Mouse (Mus musculus): ENCODE results near the gene Ptprj.

Ptprj gene

DNA sequence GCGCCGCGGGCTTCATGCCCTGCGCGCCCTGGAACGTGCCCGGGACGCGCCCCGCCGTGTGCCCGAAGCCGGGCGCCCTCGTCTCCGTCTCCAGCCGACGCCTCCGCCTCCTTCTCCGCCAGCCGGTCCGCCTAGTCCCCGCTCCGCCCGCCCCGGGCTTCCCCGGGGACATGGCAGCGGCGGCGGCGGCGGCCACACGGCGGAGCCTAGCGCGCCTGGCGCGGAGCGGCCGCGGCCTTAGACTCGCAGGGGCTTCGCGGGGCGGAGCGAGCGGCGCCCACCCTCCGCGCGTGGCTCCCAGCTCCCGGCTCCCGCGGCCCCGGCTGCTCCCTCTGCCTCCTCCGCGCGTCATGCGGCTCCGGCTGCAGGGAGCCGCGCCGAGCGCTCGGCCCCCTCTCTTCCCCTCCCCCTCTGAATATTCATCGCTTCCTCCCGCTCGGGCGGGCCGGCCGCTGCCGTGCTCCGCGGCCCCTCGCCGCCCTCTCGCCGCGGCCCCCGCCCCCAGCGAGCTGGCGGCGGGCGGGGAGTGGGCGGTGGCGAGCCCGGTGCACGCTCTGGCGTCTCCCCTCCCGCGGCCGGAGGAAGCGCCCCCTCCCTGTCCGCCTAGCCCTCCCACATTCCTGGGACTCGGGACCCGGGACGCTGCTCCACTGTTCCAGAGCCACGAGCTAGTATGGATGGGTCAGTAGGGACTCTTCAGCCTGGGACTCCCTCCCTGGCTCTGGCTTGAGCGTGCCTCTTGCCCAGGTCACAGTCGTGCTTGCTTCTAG is at the start of gene Ptprj:
Gene Ptprj (minus strand): TSS at position 412 of the 770 bp plus-strand sequence.
- DNase-seq, result peak; percentile 69 to 75

DNA sequence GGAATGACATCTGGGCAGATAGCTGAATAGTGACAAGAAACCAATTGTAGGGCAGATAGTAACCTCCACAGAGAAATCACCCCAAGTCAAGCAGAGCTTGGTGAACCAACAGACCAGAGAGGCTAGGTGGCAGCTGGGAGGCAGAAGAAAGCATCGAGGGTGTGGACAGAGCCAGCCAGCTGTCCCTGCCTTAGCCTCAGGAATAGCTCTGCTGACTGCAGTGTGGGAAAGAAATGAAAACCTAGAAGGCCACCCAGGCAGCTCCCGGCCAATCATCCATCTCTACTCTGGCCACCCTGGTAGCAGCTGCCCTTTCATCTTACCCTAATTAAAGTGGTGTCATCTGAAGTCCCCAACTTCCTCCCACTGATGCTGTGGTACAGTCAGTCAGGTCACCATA is 49.1 kb upstream of the Ptprj start:
- DNase-seq, result no peak

- no peak for DNase-seq
Measured at GRCm38 (mm10) chr2:90628261-90628660, 47.8 kb upstream of the Ptprj start.

- DNase-seq, result peak; percentile 70 to 84
Measured at GRCm38 (mm10) chr2:90624920-90625319, 44.5 kb upstream of the Ptprj start.

DNA sequence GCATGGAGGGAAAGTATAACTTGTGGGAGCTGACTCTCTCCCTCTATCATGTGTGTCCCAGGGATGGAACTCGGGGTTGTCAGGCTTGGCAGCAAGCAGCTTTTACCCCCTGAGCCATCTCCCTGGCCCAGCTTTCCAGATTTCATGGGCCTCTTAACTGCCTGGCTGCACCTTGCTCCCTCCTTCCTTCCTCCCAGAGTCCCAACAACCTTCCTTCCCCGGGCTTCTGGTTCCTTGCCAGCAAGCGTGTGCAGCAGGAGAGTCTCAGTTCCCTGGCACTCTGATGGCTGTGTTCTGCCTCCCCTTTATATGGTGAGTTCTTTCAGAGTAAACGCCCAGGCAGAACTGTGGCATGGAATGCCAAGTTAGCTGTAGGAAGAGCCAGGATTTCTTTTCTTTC is 43.9 kb upstream of the Ptprj start:
- peak; percentile 78 to 80 for DNase-seq

DNA sequence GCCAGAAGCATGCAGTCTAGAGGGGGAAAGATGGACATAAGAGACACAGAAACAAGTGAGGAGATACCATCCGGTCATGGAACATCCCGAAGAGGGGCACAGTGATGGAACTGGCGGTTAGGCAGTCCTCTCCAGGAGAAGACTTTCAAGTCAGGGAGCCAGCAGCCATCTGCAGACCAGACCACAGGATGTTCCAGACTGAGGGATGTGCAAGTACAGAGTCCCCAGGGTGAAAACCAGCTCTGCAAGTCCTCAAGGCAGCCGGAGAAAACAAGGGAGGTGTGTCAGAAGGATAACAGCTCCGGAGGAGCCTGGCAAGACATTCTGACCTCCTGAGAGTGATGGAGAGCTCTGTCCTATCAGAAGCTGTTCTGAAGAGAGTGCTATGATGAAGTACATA is 40.4 kb upstream of the Ptprj start:
- DNase-seq, result no peak

GRCm38 (mm10) chr2:90619648-90620047 is 39.2 kb upstream of the Ptprj start:
- no peak for DNase-seq

DNA sequence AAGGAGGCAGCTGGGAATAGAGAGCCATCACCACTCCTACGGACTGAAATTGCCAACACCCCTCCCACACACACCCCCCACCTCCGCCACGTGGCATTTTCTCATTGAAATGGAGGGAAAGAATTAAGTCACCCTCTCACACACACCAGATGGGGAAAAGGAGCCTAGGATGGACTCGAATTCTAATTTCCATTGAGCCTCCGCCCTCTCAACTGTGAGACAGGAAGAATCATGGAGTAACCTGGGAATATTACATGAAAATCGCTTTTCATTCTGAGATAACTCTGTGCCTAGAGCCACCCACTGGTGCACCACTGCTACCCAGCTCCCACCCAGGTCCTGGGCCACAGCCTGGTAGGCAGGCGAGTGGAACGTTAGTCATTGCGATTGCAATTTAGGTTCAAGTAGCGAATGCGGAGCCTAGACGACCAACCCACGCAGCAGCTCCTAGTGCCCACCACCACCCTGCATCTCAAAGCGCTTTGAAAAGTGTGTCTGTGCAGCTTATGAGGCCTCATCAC is 34.3 kb upstream of the Ptprj start:
- no peak for DNase-seq

- DNase-seq, result no peak
Measured at GRCm38 (mm10) chr2:90613591-90613990, 33.1 kb upstream of the Ptprj start.

DNA sequence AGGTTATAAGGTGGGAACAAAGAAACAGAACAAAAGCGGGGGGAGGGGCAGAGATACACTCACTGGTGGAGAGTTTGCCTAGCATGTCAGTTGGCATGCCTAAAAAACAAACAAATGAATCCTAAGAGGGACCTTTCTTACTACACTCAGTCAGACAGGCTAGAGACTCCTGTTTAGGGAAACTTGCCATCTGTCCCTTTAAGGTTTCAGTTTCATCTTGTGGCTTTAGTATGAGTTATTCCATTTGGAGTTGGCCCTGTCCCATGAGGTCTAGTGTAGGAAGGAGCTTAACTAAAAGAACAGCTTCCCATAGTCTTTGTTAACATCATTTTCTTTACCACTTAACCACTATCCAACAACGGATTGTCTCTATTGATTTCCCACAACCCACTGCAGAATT is 32.6 kb upstream of the Ptprj start:
- DNase-seq, result no peak

DNA sequence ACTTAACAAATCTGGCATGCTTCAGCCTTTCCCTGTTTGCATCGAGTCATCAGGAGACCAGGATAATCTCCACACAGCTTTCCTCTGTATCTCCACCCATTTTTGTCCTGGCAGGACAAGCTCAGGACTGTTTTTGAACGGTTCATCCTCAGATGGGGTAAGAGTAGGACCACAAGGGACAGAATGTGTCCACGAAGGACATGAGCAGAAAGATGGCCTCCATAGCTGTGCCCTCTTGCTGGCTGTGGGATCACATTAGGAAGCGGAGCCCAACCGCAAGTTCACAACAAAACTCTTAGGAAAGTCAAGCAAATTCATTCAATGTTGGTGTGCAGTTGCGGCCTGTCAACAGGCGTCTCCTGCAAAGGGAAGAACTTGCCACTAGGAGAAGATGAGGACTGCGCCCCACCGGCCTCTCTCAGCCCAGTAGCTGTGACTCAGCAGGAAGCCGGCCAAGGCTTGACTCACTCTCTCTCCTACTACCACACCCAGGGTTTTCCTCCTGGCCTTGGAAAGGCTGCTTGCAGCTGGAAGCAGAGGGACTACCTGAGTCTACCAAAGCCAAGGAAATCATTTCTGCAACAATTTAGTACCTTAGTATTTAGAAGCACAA is 31.6 kb upstream of the Ptprj start:
- DNase-seq, result no peak

DNA sequence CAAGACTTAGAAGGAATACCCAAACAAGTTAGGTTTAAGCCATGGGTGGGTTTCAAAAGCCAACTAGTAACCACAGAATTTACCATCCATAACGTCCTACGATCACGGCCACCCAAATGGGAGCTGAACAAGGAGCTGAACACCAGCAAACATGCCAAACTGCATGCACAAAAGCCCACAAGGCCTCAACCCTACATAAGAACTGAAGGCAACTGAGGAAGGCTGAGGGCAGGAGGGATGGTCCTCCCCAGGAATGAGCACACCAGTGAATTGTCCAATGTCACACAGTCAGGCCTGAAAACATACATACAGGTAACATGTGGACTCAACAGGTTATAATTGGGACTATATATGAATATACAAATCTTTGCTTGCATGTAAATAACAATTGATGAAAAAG is 20.6 kb upstream of the Ptprj start:
- no peak for DNase-seq

DNA sequence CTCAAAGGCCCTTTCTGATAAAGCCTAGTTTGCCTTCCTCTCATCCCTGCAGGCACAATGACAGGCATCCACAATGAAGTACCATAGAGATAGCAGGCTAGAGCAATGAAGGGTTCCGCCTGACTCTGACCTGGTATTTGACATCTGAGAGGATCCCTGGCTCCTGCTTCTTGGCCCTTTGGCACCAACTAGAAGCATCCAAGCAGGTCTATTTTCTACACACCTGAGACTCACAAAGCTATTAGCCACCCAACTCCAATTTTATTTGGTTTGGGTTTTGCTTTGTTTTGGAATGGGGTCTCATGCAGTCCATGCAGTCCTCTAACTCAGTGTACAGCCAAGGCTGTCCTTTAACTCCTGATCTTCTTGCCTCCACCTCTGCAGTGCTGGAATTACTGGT is 7.7 kb upstream of the Ptprj start:
- DNase-seq, result no peak

- no peak for DNase-seq
Measured at GRCm38 (mm10) chr2:90584506-90584905, 4.1 kb upstream of the Ptprj start.

GRCm38 (mm10) chr2:90583628-90584131 is 3.2 kb upstream of the Ptprj start:
- DNase-seq, result no peak

GRCm38 (mm10) chr2:90582814-90583213 is 2.4 kb upstream of the Ptprj start:
- DNase-seq, result no peak

- DNase-seq, result no peak
Measured at GRCm38 (mm10) chr2:90582311-90582710, 1.9 kb upstream of the Ptprj start.

DNA sequence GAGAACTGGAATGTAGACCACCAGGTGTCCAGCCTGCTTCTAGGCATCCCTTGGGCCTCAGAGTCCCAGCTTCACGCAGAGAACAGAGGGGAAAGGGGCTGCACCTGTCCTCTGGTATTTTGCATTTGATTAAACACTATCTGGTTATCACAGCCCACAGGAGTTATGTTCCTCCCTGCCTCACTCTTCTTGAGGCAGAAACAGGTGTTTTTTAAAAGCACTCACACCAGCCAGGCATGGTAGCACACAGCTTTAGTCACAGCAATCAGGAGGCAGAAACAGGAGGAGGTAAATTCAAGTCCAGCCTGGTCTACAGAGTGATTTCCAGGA is 1.3 kb upstream of the Ptprj start:
- no peak for DNase-seq

DNA sequence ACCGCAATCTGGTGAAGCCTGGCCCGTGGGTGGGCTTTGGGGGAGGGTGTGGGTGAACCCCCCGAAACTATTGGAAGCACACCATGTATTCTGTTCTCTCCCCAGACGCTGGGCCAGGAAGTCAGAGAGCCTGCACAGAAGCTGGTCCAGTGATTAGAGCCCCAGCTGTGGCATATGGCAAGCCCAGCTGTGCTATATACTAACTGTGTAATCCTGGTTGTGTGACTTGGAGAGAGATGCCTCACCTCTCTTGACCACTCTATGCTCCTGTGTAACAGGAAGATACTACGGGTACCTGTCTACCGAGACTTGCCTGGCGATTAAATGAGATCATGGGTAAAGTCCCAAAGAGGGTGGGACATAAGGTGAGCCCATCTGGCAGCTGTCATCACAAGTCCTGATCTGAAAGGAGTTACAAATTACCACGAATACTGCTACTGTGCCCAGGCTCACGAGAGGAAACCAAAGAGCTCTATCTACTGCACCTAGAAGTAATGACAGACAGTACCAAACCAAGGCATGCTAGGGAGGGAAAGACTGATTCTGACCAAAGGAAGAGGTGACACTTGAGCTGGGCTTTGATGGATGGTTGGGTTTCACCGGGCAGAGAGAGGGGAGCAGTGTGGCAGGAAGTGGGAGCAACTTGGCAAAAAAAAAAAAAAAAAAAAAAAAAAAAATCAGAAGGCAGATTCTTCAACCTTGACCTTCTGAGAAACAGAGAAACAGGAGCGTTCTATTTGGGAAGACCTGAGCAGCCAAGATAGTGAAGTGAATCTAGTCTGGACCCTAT is 754 bp upstream of the Ptprj start:
- DNase-seq, result no peak

DNA sequence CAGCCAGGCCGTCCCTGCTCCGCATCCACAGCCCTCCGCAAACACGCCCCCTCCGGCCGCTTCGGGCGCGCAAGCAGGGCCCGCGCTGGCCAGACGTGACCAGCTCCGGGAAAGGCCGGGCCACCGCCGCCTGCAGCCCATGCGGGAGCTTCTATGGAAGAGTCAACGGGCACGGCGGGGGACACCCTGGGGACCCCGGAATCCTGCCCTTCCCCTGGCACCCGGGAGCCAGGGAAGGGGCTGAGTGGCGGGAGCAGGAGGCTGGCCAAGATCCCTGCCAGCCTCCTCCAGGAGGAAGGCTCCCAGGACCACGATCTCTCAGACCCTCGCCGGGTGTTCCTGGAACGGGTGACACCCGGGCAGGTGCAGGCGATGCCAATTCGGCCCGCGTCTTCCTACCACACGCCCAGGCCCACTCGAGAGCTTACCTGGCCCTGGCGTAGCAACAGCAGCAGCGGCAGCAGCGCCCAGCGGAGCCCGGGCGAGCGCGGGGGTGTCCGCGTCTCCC is 665 bp downstream of the Ptprj start:
- peak; percentile 55 to 63 for DNase-seq

- no peak for DNase-seq
Measured at GRCm38 (mm10) chr2:90579038-90579727, 1.3 kb downstream of the Ptprj start.

DNA sequence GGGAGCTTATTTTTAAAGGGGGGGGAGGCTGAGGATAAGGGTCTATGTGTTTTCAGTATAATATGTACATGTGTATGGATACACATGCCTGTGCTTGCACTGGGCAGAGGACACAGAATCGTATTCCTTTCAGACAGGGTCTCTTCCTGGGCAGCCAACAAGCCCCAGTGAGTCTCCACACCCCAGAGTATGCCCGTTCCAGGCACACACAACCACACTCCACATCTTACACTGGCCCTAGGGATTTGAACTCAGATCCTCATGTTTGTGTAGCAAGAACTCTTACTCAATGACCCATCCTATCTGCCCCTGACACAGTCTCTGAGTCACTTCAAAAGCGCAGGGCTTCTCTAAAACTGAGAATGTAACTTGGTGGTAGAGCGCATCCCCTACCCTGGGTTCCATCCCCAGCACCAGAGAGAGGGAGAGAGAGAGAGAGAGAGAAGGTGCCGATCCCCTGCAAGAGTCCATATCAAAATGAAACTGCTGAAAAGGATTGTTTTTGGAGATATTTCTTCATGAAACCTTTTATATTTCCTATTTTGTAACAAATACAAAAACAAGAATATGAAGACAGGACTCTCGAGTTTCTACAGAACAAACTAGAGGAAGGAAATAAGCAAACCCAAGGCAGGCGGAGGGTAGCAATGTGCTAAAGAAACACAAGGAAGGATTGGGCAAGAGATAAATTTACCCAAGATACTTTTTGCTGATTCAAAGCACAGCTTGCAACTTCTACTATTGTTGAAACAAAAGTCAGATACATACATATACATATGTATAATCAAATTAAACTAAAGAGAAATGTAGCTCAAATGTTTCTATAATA is 2.8 kb downstream of the Ptprj start:
- DNase-seq, result no peak

All from kidney, adult 8-10 months (tissue).